Mouse (Mus musculus) CD8-positive naive resting alpha-beta T cell, adult 57 days (primary cell): ENCODE results near the gene Tcf3. TPM values are rescaled to one million over a fixed set of nuclear protein-coding genes. Genes with fewer than 3 reads are reported as not detected.

Source experiments
- total RNA-seq: library from RNA; stranded (reverse); gene quantifications from one replicate; pipeline ENCODE4 v1.2.4, GENCODE M21; 2023

The Tcf3 gene
- total RNA-seq: 102 TPM

DNA sequence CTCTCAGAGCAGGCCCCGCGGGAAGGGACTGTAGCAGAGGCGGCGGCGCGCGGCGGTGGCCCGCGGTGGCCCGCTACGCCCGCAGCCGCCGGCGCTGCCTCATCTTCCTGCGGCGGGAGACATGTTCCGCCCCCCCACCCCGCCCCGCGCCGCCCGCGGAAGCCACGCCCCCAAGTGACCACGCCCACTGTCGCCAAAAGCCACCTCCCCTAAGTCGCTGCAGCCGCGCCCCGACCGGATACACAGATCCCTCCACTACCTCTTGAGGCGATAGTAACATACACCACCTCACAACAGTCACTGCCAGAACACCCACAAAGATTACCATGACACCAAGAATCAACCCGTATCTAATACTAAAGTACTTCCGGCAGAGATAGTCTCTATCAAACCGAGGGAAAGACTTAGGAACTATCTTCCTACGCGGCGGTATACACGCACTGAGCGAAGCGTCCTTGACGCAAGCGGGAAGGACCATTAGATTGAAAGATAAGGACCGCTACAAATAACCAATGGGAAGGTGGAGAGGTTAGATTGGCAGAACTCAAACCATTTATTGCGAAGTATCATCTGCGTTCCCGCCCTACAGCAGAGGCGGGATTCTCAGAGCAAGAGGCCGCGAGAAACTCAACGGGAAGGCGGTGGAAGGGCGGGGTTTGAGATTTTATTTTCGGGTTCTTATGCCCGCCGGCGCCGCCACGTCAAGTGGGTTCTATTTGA, at the start of gene Tcf3:
Gene Tcf3, minus strand, starts transcription at position 135 of the 720 bp plus-strand sequence.

DNA sequence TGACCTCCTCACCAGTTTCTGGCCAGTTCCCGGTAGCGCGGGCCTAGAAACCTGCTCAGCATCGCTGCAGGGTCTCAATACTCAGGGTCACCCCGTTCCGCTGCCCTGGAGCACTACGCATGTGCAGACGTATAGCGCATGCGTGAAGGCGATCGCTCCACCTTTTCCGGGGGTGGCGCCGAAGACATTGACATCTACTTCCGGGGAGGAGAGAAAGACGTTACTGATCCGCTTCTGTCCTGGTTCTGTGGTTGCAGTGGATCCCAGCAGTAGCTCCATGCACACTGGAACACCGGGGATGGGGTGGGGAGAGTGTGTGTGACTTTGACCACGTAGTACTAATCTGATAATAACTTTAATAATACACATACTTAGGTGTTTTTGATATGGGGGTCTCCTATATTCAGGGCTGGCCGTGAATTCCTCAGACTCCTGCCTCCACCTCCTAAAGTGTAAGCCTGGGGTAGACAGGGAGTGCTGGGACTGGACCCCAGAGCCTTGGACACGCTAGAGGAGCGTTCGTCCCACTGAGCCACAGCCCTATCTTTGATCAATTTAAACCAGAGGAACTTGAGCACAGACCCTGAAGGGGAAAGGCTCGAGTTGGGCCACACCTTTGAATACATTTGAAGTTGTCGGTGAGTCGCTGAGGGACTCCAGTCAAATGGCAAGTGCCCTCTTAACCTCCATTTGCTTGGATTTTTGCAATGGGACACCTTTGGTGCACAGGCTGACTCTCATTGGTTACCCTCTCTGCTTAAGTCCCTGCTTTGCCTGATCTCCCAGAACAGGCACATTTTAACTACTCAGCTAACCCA, 26.6 kb downstream of the Tcf3 start, which contains the start of gene Uqcr11:
Gene Uqcr11, minus strand, starts transcription at position 147 of the 818 bp plus-strand sequence.

DNA sequence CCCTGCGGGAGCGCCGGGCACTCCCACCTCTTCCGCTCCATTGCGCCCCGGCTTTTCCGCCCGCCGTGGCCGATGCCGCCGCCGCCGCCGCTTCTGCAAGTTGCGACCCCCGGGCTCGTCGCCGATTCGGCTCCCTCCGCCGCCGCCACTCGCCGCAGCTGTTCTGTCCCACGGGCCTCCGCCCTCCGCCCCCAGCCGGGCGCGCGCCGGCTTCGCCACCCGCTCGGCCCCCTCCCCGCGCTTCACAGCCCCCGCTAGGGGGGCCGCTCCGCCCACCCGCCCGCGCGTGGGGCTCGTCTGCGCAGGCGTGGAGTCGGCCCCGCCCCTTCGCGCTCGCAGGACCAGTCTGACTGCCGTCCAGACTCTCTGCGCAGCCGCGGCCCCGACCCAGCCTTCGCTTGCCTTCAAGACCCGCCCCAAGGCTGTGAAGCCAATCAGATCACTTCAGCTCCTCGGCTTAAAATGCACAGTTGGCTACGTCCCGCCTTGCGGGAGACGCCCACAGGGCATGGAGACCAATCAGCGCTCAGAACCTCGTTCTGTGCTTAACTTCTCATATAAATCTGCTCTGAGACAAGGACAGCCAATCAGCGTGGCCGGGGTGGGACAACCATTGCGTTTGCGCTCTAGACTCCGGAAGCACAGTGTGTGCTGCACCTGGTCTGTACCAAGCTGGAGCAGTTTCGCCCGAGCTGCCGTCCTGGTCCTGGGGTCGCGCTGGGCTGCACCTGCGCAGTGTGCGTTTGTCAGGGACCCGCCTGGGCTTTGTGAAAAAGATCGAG, 34.1 kb downstream of the Tcf3 start, which contains the start of gene Mbd3:
Gene Mbd3, minus strand, starts transcription at position 360 of the 782 bp plus-strand sequence.

DNA sequence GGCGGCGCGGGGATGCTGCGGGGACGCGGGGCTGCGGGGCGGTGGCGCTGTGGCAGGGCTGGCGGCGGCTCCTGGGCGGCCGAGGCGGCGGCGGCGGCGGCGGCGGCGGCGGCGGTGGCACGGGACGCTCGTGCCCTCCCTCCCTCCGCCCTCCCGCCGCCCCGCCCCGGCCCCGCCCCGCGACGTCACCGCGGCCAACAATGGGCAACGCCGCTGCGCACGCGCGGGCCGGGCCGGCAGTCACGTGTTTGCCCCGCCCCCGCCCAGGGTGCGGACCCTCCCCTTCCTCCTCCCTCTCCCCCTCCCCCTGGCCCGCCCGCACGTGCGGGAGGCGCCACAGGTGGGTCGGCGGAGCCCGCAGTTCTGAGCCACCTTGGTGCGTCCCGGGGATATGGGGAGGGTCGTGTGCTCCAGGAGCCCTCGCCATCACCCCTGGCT, 45.9 kb downstream of the Tcf3 start, which contains the start of gene Mex3d:
Gene Mex3d, minus strand, starts transcription at position 138 of the 438 bp plus-strand sequence.

Other genes with a start within 250 kb of the Tcf3 start
- gene Mum1, start 207.2 kb downstream of the Tcf3 start, total RNA-seq: 59.2 TPM
- 94.3 TPM for gene Ndufs7, start 184.5 kb downstream of the Tcf3 start, total RNA-seq
- gene Gamt, start 172.6 kb downstream of the Tcf3 start, total RNA-seq: not detected
- gene Dazap1, start 172.2 kb downstream of the Tcf3 start, total RNA-seq: 161 TPM
- 3,989 TPM for gene Rps15, start 141.2 kb downstream of the Tcf3 start, total RNA-seq
- gene Apc2, start 137.7 kb downstream of the Tcf3 start, total RNA-seq: not detected
- gene 2310011J03Rik, start 113.1 kb downstream of the Tcf3 start, total RNA-seq: 23.6 TPM
- 3.0 TPM for gene Pcsk4, start 104.1 kb downstream of the Tcf3 start, total RNA-seq
- gene Reep6, start 103.7 kb downstream of the Tcf3 start, total RNA-seq: 0.24 TPM
- gene Adamtsl5, start 85.2 kb downstream of the Tcf3 start, total RNA-seq: not detected
- gene Plk5, start 77.2 kb downstream of the Tcf3 start, total RNA-seq: not detected
- gene Mex3d, start 46.0 kb downstream of the Tcf3 start, total RNA-seq: 6.2 TPM
- 122 TPM for gene Mbd3, start 34.1 kb downstream of the Tcf3 start, total RNA-seq
- gene Uqcr11, start 26.8 kb downstream of the Tcf3 start, total RNA-seq: 59.9 TPM
- not detected for gene Onecut3, start 61.2 kb upstream of the Tcf3 start, total RNA-seq
- not detected for gene Atp8b3, start 105.5 kb upstream of the Tcf3 start, total RNA-seq
- 128 TPM for gene Rexo1, start 127.9 kb upstream of the Tcf3 start, total RNA-seq
- 27.5 TPM for gene Klf16, start 143.7 kb upstream of the Tcf3 start, total RNA-seq
- 52.0 TPM for gene Abhd17a, start 156.7 kb upstream of the Tcf3 start, total RNA-seq
- 46.9 TPM for gene Scamp4, start 169.2 kb upstream of the Tcf3 start, total RNA-seq
- 6.0 TPM for gene Adat3, start 169.2 kb upstream of the Tcf3 start, total RNA-seq
- gene Gm49322, start 172.4 kb upstream of the Tcf3 start, total RNA-seq: 4.5 TPM
- gene Csnk1g2, start 189.2 kb upstream of the Tcf3 start, total RNA-seq: 209 TPM
- gene Btbd2, start 223.4 kb upstream of the Tcf3 start, total RNA-seq: 20.7 TPM
- gene Mknk2, start 244.5 kb upstream of the Tcf3 start, total RNA-seq: 330 TPM